Mouse (Mus musculus) olfactory bulb, adult 2 months (tissue): ENCODE measurements at regions not wholly inside any gene's neighbourhood (a gene's known extent, or its start where the extent isn't known, plus 50 kb on each side); places are given as distances from the start of the nearest gene placed in this dataset.

Experiments
- H3K27ac ChIP-seq: fragments of 200-500 bp; 2 replicates; pipeline ENCODE4 v1.5.1; 2012; ENCODE audit warnings: low read depth, low read length; ENCODE audit not compliant: insufficient read depth
- H3K4me1 ChIP-seq: fragments of 200-500 bp; 2 replicates; pipeline ENCODE4 v1.6.1; 2012; ENCODE audit warnings: low read length; ENCODE audit not compliant: control insufficient read depth, insufficient read depth
- H3K4me3 ChIP-seq: fragments of 200-500 bp; 2 replicates; pipeline ENCODE4 v1.5.1; 2012; ENCODE audit warnings: mild to moderate bottlenecking, low read depth, low read length, moderate library complexity; ENCODE audit not compliant: insufficient read depth
- CTCF ChIP-seq: fragments of 200-500 bp; IDR thresholded peaks from 2 replicates; pipeline ENCODE4 v1.5.1; 2012; ENCODE audit warnings: low read depth, mild to moderate bottlenecking, low read length, moderate library complexity; ENCODE audit not compliant: insufficient read depth
- POLR2A ChIP-seq: fragments of 200-500 bp; IDR thresholded peaks from 2 replicates; pipeline ENCODE4 v1.6.1; 2012; ENCODE audit warnings: mild to moderate bottlenecking, low read depth, low read length, moderate library complexity; ENCODE audit not compliant: insufficient read depth
- WGBS: fragments of 180-500 bp; shearing (Covaris S2); methylation state at CpG from one replicate; pipeline ENCODE4 v1.1.7; 2018; 5-methylcytosine and 5-hydroxymethylcytosine counted together

GRCm38 (mm10) chr9:122534121-122534814 lies 182.9 kb downstream of the Abhd5 start:
- TF ChIP-seq CTCF (no peak), POLR2A (no peak)
- Histone ChIP-seq H3K27ac (no peak overlapping the region), H3K4me1 (peaks cover 9% of the 10 kb centered on the region), H3K4me3 (no peak overlapping the region)
- WGBS, result 14% methylated on average over 15 of the region's 15 CpGs

- Histone ChIP-seq H3K4me3 (no peak overlapping the region), H3K4me1 (peaks cover 9% of the 10 kb centered on the region), H3K27ac (no peak overlapping the region)
- 51% methylated on average over 2 of the region's 2 CpGs for WGBS
- no peak for TF ChIP-seq POLR2A
- TF ChIP-seq CTCF, result no peak
Observed at GRCm38 (mm10) chr9:122534965-122535364, 183.6 kb downstream of the Abhd5 start.

- 82% methylated on average over 3 of the region's 3 CpGs for WGBS
- no peak overlapping the region for H3K27ac ChIP-seq
- H3K4me3 ChIP-seq, result no peak overlapping the region
- TF ChIP-seq POLR2A (no peak), CTCF (no peak)
- H3K4me1 ChIP-seq, result no peaks in the 10 kb centered on the region
Observed at GRCm38 (mm10) chr9:122540091-122540490, 188.7 kb downstream of the Abhd5 start.

GRCm38 (mm10) chr9:122556051-122556450 lies 191.1 kb upstream of the Topaz1 start:
- no peaks in the 10 kb centered on the region for H3K4me1 ChIP-seq
- no peak overlapping the region for H3K4me3 ChIP-seq
- 68% methylated on average over 9 of the region's 9 CpGs for WGBS
- H3K27ac ChIP-seq, result no peak overlapping the region
- TF ChIP-seq CTCF (no peak), POLR2A (no peak)

- Histone ChIP-seq H3K27ac (no peak overlapping the region), H3K4me3 (no peak overlapping the region), H3K4me1 (peaks cover 23% of the 10 kb centered on the region)
- WGBS, result 93% methylated on average over 3 of the region's 3 CpGs
- TF ChIP-seq CTCF (no peak), POLR2A (no peak)
Observed at GRCm38 (mm10) chr9:122566060-122566459, 181.1 kb upstream of the Topaz1 start.

GRCm38 (mm10) chr9:122568691-122569441 lies 178.3 kb upstream of the Topaz1 start:
- H3K4me3 ChIP-seq, result peak overlapping the region; percentile 49
- 1% methylated on average over 68 of the region's 68 CpGs for WGBS
- peak overlapping the region; percentile 23 for H3K27ac ChIP-seq

GRCm38 (mm10) chr9:122569511-122570455 lies 177.4 kb upstream of the Topaz1 start:
- Histone ChIP-seq H3K27ac (peak overlapping the region; percentile 18; the same call in 1 of the 2 replicates), H3K4me3 (peak overlapping the region; percentile 49), H3K4me1 (peaks cover 30% of the 10 kb centered on the region)
- TF ChIP-seq CTCF (no peak), POLR2A (no peak)
- WGBS, result 13% methylated on average over 48 of the region's 48 CpGs

More at GRCm38 (mm10) chr9:122568691-122569441, 178.3 kb upstream of the Topaz1 start:
- TF ChIP-seq CTCF (peak; percentile 38; the same call in 1 of the 2 replicates), POLR2A (peak; percentile 51)
- H3K4me1 ChIP-seq, result peaks cover 30% of the 10 kb centered on the region

- peaks cover 30% of the 10 kb centered on the region for H3K4me1 ChIP-seq
- H3K4me3 ChIP-seq, result no peak overlapping the region
- peak overlapping the region; percentile 63 for H3K27ac ChIP-seq
- 17% methylated on average over 10 of the region's 10 CpGs for WGBS
- TF ChIP-seq CTCF, result no peak
- TF ChIP-seq POLR2A, result no peak
Observed at GRCm38 (mm10) chr9:122571001-122571400, 176.1 kb upstream of the Topaz1 start.
